Mouse (Mus musculus): ENCODE results near the gene Rbm47.

Rbm47 gene

GRCm38 (mm10) chr5:66086952-66087351 lies 86.0 kb downstream of the Rbm47 start:
- DNase-seq (ENCODE audit: low read depth, low spot score), result no peak

GRCm38 (mm10) chr5:66086304-66086703 lies 86.6 kb downstream of the Rbm47 start:
- no peak for DNase-seq (ENCODE audit: low read depth, low spot score)

GRCm38 (mm10) chr5:66085478-66085877 lies 87.4 kb downstream of the Rbm47 start:
- DNase-seq (ENCODE audit: low read depth, low spot score), result no peak

- DNase-seq (ENCODE audit: low read depth, low spot score), result no peak
These were observed 88.4 kb downstream of the Rbm47 start for GRCm38 (mm10) chr5:66084541-66084940.

- peak; percentile 13 for DNase-seq (ENCODE audit: low read depth, low spot score)
These were observed 89.6 kb downstream of the Rbm47 start for GRCm38 (mm10) chr5:66083350-66083749.

GRCm38 (mm10) chr5:66082229-66082572 lies 90.7 kb downstream of the Rbm47 start:
- no peak for DNase-seq (ENCODE audit: low read depth, low spot score)

GRCm38 (mm10) chr5:66081443-66082228 lies 91.3 kb downstream of the Rbm47 start:
- DNase-seq (ENCODE audit: low read depth, low spot score), result no peak

GRCm38 (mm10) chr5:66080529-66081220 lies 92.2 kb downstream of the Rbm47 start:
- DNase-seq (ENCODE audit: low read depth, low spot score), result no peak

GRCm38 (mm10) chr5:66079358-66080179 lies 93.3 kb downstream of the Rbm47 start:
- no peak for DNase-seq (ENCODE audit: low read depth, low spot score)

- DNase-seq (ENCODE audit: low read depth, low spot score), result no peak
These were observed 94.4 kb downstream of the Rbm47 start for GRCm38 (mm10) chr5:66078491-66079012.

GRCm38 (mm10) chr5:66077416-66077815 lies 95.5 kb downstream of the Rbm47 start:
- no peak for DNase-seq (ENCODE audit: low read depth, low spot score)

GRCm38 (mm10) chr5:66076685-66077301 lies 96.1 kb downstream of the Rbm47 start:
- DNase-seq (ENCODE audit: low read depth, low spot score), result no peak

- DNase-seq (ENCODE audit: low read depth, low spot score), result no peak
These were observed 97.0 kb downstream of the Rbm47 start for GRCm38 (mm10) chr5:66075906-66076305.

- DNase-seq (ENCODE audit: low read depth, low spot score), result no peak
These were observed 97.9 kb downstream of the Rbm47 start for GRCm38 (mm10) chr5:66075032-66075488.

GRCm38 (mm10) chr5:66074235-66074634 lies 98.7 kb downstream of the Rbm47 start:
- DNase-seq (ENCODE audit: low read depth, low spot score), result no peak

- no peak for DNase-seq (ENCODE audit: low read depth, low spot score)
These were observed 99.2 kb downstream of the Rbm47 start for GRCm38 (mm10) chr5:66073604-66074164.

GRCm38 (mm10) chr5:66071722-66072121 lies 101.2 kb downstream of the Rbm47 start:
- no peak for DNase-seq (ENCODE audit: low read depth, low spot score)

- no peak for DNase-seq (ENCODE audit: low read depth, low spot score)
These were observed 102.6 kb downstream of the Rbm47 start for GRCm38 (mm10) chr5:66070350-66070749.

GRCm38 (mm10) chr5:66069470-66070144 lies 103.3 kb downstream of the Rbm47 start:
- no peak for DNase-seq (ENCODE audit: low read depth, low spot score)

- DNase-seq (ENCODE audit: low read depth, low spot score), result no peak
These were observed 103.8 kb downstream of the Rbm47 start for GRCm38 (mm10) chr5:66069133-66069469.

All from retina, postnatal 7 days (tissue).